Mouse (Mus musculus) testis, adult 2 months (tissue): Measurements from ENCODE around the gene Map3k1. TPM values are rescaled to one million over a fixed set of nuclear protein-coding genes. Genes with fewer than 3 reads are reported as not detected.

Source experiments
- H3K27ac ChIP-seq: fragments of 200-500 bp; 2 replicates; pipeline ENCODE4 v1.5.1; 2012; ENCODE audit warnings: low read depth, low read length; ENCODE audit not compliant: control insufficient read depth, insufficient read depth
- H3K27me3 ChIP-seq: fragments of 200-500 bp; 2 replicates; pipeline ENCODE4 v1.6.1; 2012; ENCODE audit warnings: mild to moderate bottlenecking, low read length, moderate library complexity; ENCODE audit not compliant: control insufficient read depth, insufficient read depth
- H3K36me3 ChIP-seq: fragments of 200-500 bp; 2 replicates; pipeline ENCODE4 v1.6.1; 2012; ENCODE audit warnings: mild to moderate bottlenecking, low read length; ENCODE audit not compliant: control insufficient read depth, insufficient read depth
- H3K4me1 ChIP-seq: fragments of 200-500 bp; 2 replicates; pipeline ENCODE4 v1.6.1; 2012; ENCODE audit warnings: low read length; ENCODE audit not compliant: control insufficient read depth, insufficient read depth
- H3K4me3 ChIP-seq: fragments of 200-500 bp; 2 replicates; pipeline ENCODE4 v1.5.1; 2012; ENCODE audit warnings: low read depth, mild to moderate bottlenecking, low read length, moderate library complexity, mixed read lengths; ENCODE audit not compliant: control insufficient read depth
- CTCF ChIP-seq: fragments of 200-500 bp; IDR thresholded peaks from 2 replicates; pipeline ENCODE4 v1.5.1; 2012; ENCODE audit warnings: low read depth, mild to moderate bottlenecking, inconsistent platforms, low read length, moderate library complexity; ENCODE audit not compliant: control insufficient read depth, insufficient read depth, insufficient replicate concordance
- POLR2A ChIP-seq: fragments of 200-500 bp; IDR thresholded peaks from 2 replicates; pipeline ENCODE4 v1.6.1; 2012; ENCODE audit warnings: low read depth, mild to moderate bottlenecking, inconsistent platforms, low read length, moderate library complexity; ENCODE audit not compliant: control insufficient read depth
- polyA plus RNA-seq: library from polyadenylated mRNA; depleted of rRNA; stranded (reverse); fragments of >200 nt; gene quantifications from 2 replicates; pipeline ENCODE4 v1.2.3, GENCODE M21; 2012; rRNA removed

Map3k1 gene
- polyA plus RNA-seq, result 4.1 and 5.2 TPM in 2 replicates

GRCm38 (mm10) chr13:111808637-111809465 lies at the start of gene Map3k1:
Gene Map3k1 (minus strand): TSS chr13:111808993.
- Histone ChIP-seq H3K4me1 (peaks cover 16% of the 10 kb centered on the region), H3K36me3 (no peaks in the 10 kb centered on the region), H3K27ac (peak within 1 kb of the TSS; percentile 89), H3K4me3 (peak within 1 kb of the TSS; percentile 94), H3K27me3 (no peaks in the 10 kb centered on the region)
- TF ChIP-seq CTCF (no peak), POLR2A (no peak; the same call in 1 of the 2 replicates)

- H3K4me1 ChIP-seq, result no peaks in the 10 kb centered on the region
- TF ChIP-seq POLR2A (no peak), CTCF (no peak)
- no peaks in the 10 kb centered on the region for H3K36me3 ChIP-seq
- no peak overlapping the region for H3K4me3 ChIP-seq
- no peaks in the 10 kb centered on the region for H3K27me3 ChIP-seq
- H3K27ac ChIP-seq, result no peak overlapping the region
Observed at GRCm38 (mm10) chr13:111856786-111857455, 48.1 kb upstream of the Map3k1 start.

- no peaks in the 10 kb centered on the region for H3K36me3 ChIP-seq
- no peak overlapping the region for H3K27ac ChIP-seq
- TF ChIP-seq POLR2A (no peak), CTCF (no peak)
- H3K27me3 ChIP-seq, result no peaks in the 10 kb centered on the region
- no peak overlapping the region for H3K4me3 ChIP-seq
- H3K4me1 ChIP-seq, result no peaks in the 10 kb centered on the region
Observed at GRCm38 (mm10) chr13:111856232-111856631, 47.4 kb upstream of the Map3k1 start.

GRCm38 (mm10) chr13:111852451-111853224 lies 43.8 kb upstream of the Map3k1 start:
- H3K27me3 ChIP-seq, result no peaks in the 10 kb centered on the region
- peaks cover 4% of the 10 kb centered on the region for H3K4me1 ChIP-seq
- H3K36me3 ChIP-seq, result no peaks in the 10 kb centered on the region
- no peak overlapping the region for H3K27ac ChIP-seq
- no peak for TF ChIP-seq CTCF
- no peak for TF ChIP-seq POLR2A
- H3K4me3 ChIP-seq, result no peak overlapping the region

DNA sequence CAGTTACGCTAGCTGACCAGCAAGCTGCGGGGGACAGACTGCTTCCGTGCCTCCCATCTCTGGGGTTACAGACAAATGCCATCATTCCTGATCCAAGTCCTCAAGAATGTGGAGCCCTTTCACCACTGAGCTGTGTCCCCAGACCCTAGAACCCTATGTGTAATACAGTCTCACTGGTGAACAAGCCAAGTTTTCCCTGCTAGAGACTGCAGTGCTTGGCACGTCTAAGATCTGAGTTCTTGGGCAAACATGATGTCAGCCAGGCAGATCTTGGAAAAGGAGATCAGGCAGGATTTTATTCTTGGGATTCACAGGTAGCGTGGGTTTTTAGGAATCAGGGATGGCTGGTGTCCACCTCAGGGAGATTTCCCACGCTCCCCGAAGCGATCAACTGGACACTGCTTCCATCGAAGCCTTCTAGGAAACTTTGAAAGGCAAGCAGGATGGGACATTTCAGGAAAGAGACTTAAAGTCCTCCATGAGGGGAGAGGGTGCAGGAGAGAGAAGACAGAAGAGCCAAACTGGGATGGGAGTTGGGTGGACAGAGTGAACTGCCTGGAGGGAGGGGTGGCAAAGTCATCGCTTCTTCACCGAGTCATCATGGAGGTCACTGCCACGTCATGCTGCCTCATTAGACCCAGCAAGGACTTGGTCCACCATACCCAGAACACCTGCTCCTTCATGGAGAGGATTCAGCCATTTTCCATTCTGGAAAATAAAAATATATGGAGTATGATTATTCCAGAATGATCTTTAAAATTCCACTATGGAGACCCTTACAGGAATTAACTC lies 41.4 kb upstream of the Map3k1 start:
- Histone ChIP-seq H3K27me3 (no peaks in the 10 kb centered on the region), H3K36me3 (no peaks in the 10 kb centered on the region), H3K27ac (no peak overlapping the region), H3K4me1 (peaks cover 8% of the 10 kb centered on the region), H3K4me3 (no peak overlapping the region)
- TF ChIP-seq CTCF, result no peak
- no peak for TF ChIP-seq POLR2A

GRCm38 (mm10) chr13:111845471-111845870 lies 36.7 kb upstream of the Map3k1 start:
- H3K36me3 ChIP-seq, result no peaks in the 10 kb centered on the region
- TF ChIP-seq POLR2A, result no peak
- TF ChIP-seq CTCF, result no peak
- no peak overlapping the region for H3K27ac ChIP-seq
- H3K4me1 ChIP-seq, result peaks cover 8% of the 10 kb centered on the region
- no peaks in the 10 kb centered on the region for H3K27me3 ChIP-seq
- H3K4me3 ChIP-seq, result no peak overlapping the region
